Mouse (Mus musculus) left cerebral cortex, postnatal 10 days (tissue): Measurements from ENCODE around the gene Hmga2. TPM values are rescaled to one million over a fixed set of nuclear protein-coding genes. Genes with fewer than 3 reads are reported as not detected.
"Not testable (repeated sequence)": the region's sequence is repeated elsewhere in the genome, so short reads cannot be mapped to it uniquely, and the experiment has no call there.

Experiments used
- DNase-seq, 2 experiments: peaks; one replicate each; pipeline ENCODE4 v3.0.0; 2021 to 2022; ENCODE audit warnings: low spot score in 2 of 2, mixed read lengths in 1 of 2; ENCODE audit errors: extremely low spot score in 1 of 2
- intact Hi-C: fragments of 180-260 bp; cut with DNase I; formaldehyde crosslinking; loops from one replicate; pipeline ENCODE4 v1.15.1; 2025
- total RNA-seq, 2 experiments: library from RNA; stranded (reverse); gene quantifications; 2 replicates each; pipeline ENCODE4 v1.2.3; 2021

Gene Hmga2
- total RNA-seq, 2 experiments from 2014 or later: 0.09 to 0.12 TPM

- no peak for DNase-seq
- intact Hi-C loops: no loop called here
Observed at GRCm38 (mm10) chr10:120377795-120378194, 98.5 kb downstream of the Hmga2 start.

- DNase-seq: peak; percentile 87 to 90
- intact Hi-C loops: no loop called here
Observed at GRCm38 (mm10) chr10:120377327-120377752, 98.9 kb downstream of the Hmga2 start.

- intact Hi-C loops: no loop called here
Observed at GRCm38 (mm10) chr10:120375438-120375837, 100.8 kb downstream of the Hmga2 start.

GRCm38 (mm10) chr10:120371215-120371614 lies 105.1 kb downstream of the Hmga2 start:
- intact Hi-C loops: no loop called here
- no peak for DNase-seq

More at GRCm38 (mm10) chr10:120375438-120375837, 100.8 kb downstream of the Hmga2 start:
- DNase-seq: no peak

- no peak for DNase-seq
Observed at GRCm38 (mm10) chr10:120369187-120369805, 107.0 kb downstream of the Hmga2 start.

GRCm38 (mm10) chr10:120366173-120366592 lies 110.1 kb downstream of the Hmga2 start:
- intact Hi-C loops, DNase-seq: not testable (repeated sequence)

More at GRCm38 (mm10) chr10:120369187-120369805, 107.0 kb downstream of the Hmga2 start:
- intact Hi-C loops: no loop called here

- no peak for DNase-seq
Observed at GRCm38 (mm10) chr10:120365380-120366172, 110.7 kb downstream of the Hmga2 start.

GRCm38 (mm10) chr10:120363983-120364582 lies 112.2 kb downstream of the Hmga2 start:
- no peak for DNase-seq
- intact Hi-C loops: no loop called here

More at GRCm38 (mm10) chr10:120365380-120366172, 110.7 kb downstream of the Hmga2 start:
- intact Hi-C loops: no loop called here

- intact Hi-C loops: not testable (repeated sequence)
Observed at GRCm38 (mm10) chr10:120363298-120363982, 112.8 kb downstream of the Hmga2 start.

GRCm38 (mm10) chr10:120354523-120355030 lies 121.7 kb downstream of the Hmga2 start:
- DNase-seq: no peak
- intact Hi-C loops: no loop called here

More at GRCm38 (mm10) chr10:120363298-120363982, 112.8 kb downstream of the Hmga2 start:
- not testable (repeated sequence) for DNase-seq

- no peak for DNase-seq
- intact Hi-C loops: no loop called here
Observed at GRCm38 (mm10) chr10:120345325-120345724, 130.9 kb downstream of the Hmga2 start.

GRCm38 (mm10) chr10:120344558-120345318 lies 131.5 kb downstream of the Hmga2 start:
- intact Hi-C loops: no loop called here
- DNase-seq: no peak

- DNase-seq, intact Hi-C loops: not testable (repeated sequence)
Observed at GRCm38 (mm10) chr10:120339906-120340305, 136.4 kb downstream of the Hmga2 start.

- intact Hi-C loops: no loop called here
- DNase-seq: no peak
Observed at GRCm38 (mm10) chr10:120339324-120339723, 136.9 kb downstream of the Hmga2 start.

- no peak for DNase-seq
Observed at GRCm38 (mm10) chr10:120338841-120339240, 137.4 kb downstream of the Hmga2 start.

GRCm38 (mm10) chr10:120338431-120338830 lies 137.8 kb downstream of the Hmga2 start:
- DNase-seq, intact Hi-C loops: not testable (repeated sequence)

More at GRCm38 (mm10) chr10:120338841-120339240, 137.4 kb downstream of the Hmga2 start:
- intact Hi-C loops: no loop called here

GRCm38 (mm10) chr10:120327946-120328345 lies 148.3 kb downstream of the Hmga2 start:
- intact Hi-C loops: no loop called here
- DNase-seq: no peak
